9 mouse cellular contexts compared by ENCODE assay signal in genomic region chr17:4867754-4868445, GRCm38 (mm10).
DNase-seq lines count a peak whose midpoint lies in the region; ATAC-seq and TF ChIP-seq lines count a peak whose summit lies in the region.
"Had no signal": no experiment of that assay in that cellular context is flagged by ENCODE, and none has a peak within 500 bp of the region (broad histone marks: within the 10 kb centered on the region; RNA-seq: fewer than 3 reads in every experiment).

No protein-coding gene starts in this region.

- no peak overlapping the region for H3K4me2 ChIP-seq in kidney, embryonic 16.5 days (replicated peaks; ENCODE audit: low read depth, low read length)
- H3K4me2 ChIP-seq in stomach, postnatal 0 days (replicated peaks; ENCODE audit: low read depth), result peak overlapping the region; percentile 14; the same call in 1 of the 2 replicates

- H3K27me3 ChIP-seq in kidney, adult 2 months (replicated peaks; ENCODE audit: control insufficient read depth, insufficient read depth, low read length), result no peaks in the 10 kb centered on the region
- H3K27me3 ChIP-seq in kidney, embryonic 16.5 days (ENCODE audit: insufficient read depth, low read length), result no peaks in the 10 kb centered on the region
- no peaks in the 10 kb centered on the region for H3K27me3 ChIP-seq in stomach, postnatal 0 days (ENCODE audit: control insufficient read depth, insufficient read depth, low read length)

- no peak overlapping the region for H3K4me3 ChIP-seq in kidney, adult 2 months (ENCODE audit: insufficient read depth, low read depth, low read length)
- no peak overlapping the region for H3K4me3 ChIP-seq in kidney, embryonic 16.5 days (ENCODE audit: low read length)
- H3K4me3 ChIP-seq in stomach, postnatal 0 days (ENCODE audit: low read depth, low read length), result no peak overlapping the region
- H3K4me3 ChIP-seq: megakaryocyte, embryonic 14.5 days had no signal

- H3K36me3 ChIP-seq in kidney, adult 2 months (ENCODE audit: control insufficient read depth, insufficient read depth, low read length), result no peaks in the 10 kb centered on the region
- no peaks in the 10 kb centered on the region for H3K36me3 ChIP-seq in kidney, embryonic 16.5 days (ENCODE audit: insufficient read depth, low read length)
- H3K36me3 ChIP-seq in stomach, postnatal 0 days (ENCODE audit: control insufficient read depth, insufficient read depth, low read length), result no peaks in the 10 kb centered on the region

- H3K4me1 ChIP-seq in kidney, adult 2 months (ENCODE audit: control insufficient read depth, insufficient read depth, low read length), result peaks cover 10% of the 10 kb centered on the region; the same call in 1 of the 2 replicates
- peaks cover 19% of the 10 kb centered on the region for H3K4me1 ChIP-seq in kidney, embryonic 16.5 days (ENCODE audit: insufficient read depth, low read length)
- H3K4me1 ChIP-seq in stomach, postnatal 0 days (replicated peaks; ENCODE audit: control insufficient read depth, insufficient read depth), result peaks cover 7% of the 10 kb centered on the region

- TF ChIP-seq CTCF in kidney, adult 2 months (conservative IDR thresholded peaks at IDR 0.05; ENCODE audit: insufficient read depth, insufficient read length, low read depth, low read length), result no peak
- TF ChIP-seq CTCF in stomach, postnatal 0 days (IDR thresholded peaks at IDR 0.05; ENCODE audit: low read depth), result no peak

- no peak overlapping the region for H3K9ac ChIP-seq in kidney, embryonic 16.5 days (replicated peaks; ENCODE audit: low read length)
- H3K9ac ChIP-seq in stomach, postnatal 0 days (ENCODE audit: low read length), result no peak overlapping the region

- WGBS in kidney, adult 2 months, result 58% methylated on average over 9 of the region's 9 CpGs
- WGBS in kidney, embryonic 16.5 days, result 69% methylated on average over 9 of the region's 9 CpGs
- WGBS in large intestine, adult 2 months, result 21% methylated on average over 9 of the region's 9 CpGs
- WGBS in stomach, postnatal 0 days, result 37% methylated on average over 9 of the region's 9 CpGs

- H3K27ac ChIP-seq in kidney, adult 2 months (ENCODE audit: insufficient read depth, low read depth, low read length), result 0 out of 2 replicates have a peak overlapping the region, but pooled peaks have one; percentile 40
- no peak overlapping the region for H3K27ac ChIP-seq in kidney, embryonic 16.5 days (ENCODE audit: low read length)
- H3K27ac ChIP-seq in stomach, postnatal 0 days (replicated peaks), result peak overlapping the region; percentile 78

- no peak for ATAC-seq in kidney, embryonic 16.5 days (ENCODE audit: low FRiP score, low TSS enrichment)
- peak; percentile 92 for ATAC-seq in stomach, postnatal 0 days (ENCODE audit: low FRiP score, low TSS enrichment)
- ATAC-seq in granulocyte monocyte progenitor cell, adult 5-6 weeks (replicated peaks; ENCODE audit: poor library complexity, severe bottlenecking), result no peak

- no peaks in the 10 kb centered on the region for H3K9me3 ChIP-seq in kidney, embryonic 16.5 days (ENCODE audit: low read length)
- H3K9me3 ChIP-seq in stomach, postnatal 0 days (ENCODE audit: control insufficient read depth, low read length), result no peaks in the 10 kb centered on the region

- TF ChIP-seq POLR2A in kidney, adult 2 months (IDR thresholded peaks at IDR 0.05; ENCODE audit: low read depth, low read length), result no peak

- peak; percentile 53 for DNase-seq in kidney, adult 2 months
- peak; percentile 23 for DNase-seq in gastrocnemius, postnatal 25 days
- DNase-seq in large intestine, adult 2 months (ENCODE audit: low read depth, low spot score), result peak; percentile 78
- peak; percentile 80 for DNase-seq in stomach, postnatal 0 days (ENCODE audit: low spot score)
- DNase-seq in frontal cortex, postnatal 14 days (ENCODE audit: low spot score in 2 of 2), result no peak
- DNase-seq in spleen, postnatal 36 days (ENCODE audit: low spot score in 2 of 2), result no peak

- no peak for TF ChIP-seq EP300 in stomach, postnatal 0 days (optimal IDR thresholded peaks at IDR 0.05)

Comparison
In these comparisons a context has a peak if more than half of its experiments do, and no peak if none do; other contexts are left out.
1. DNase-seq: peak in kidney, adult 2 months (single experiment), gastrocnemius, postnatal 25 days (single experiment), large intestine, adult 2 months (single experiment) and stomach, postnatal 0 days (single experiment); none in frontal cortex, postnatal 14 days (0 of 2) and spleen, postnatal 36 days (0 of 2).